Mouse (Mus musculus) heart, embryonic 14.5 days (tissue): ENCODE measurements around the gene Hoxb8. TPM values are rescaled to one million over a fixed set of nuclear protein-coding genes. Genes with fewer than 3 reads are reported as not detected.

ENCODE experiments used
- ATAC-seq: fragments of 200-750 bp; cut with Nextera tagmentation; 2 replicates; pipeline ENCODE4 v1.8.0; 2017; ENCODE audit warnings: low read depth, moderate TSS enrichment; ENCODE audit not compliant: insufficient number of reproducible peaks, insufficient read depth, low FRiP score
- H3K27ac ChIP-seq, 2 experiments: fragments of 200-500 bp in 1 of 2; fragments of 300-500 bp in 1 of 2; sonication (generic) in 1 of 2; replicated peaks in 1 of 2; 2 replicates each; pipeline ENCODE4 v1.5.1; 2012 to 2014; ENCODE audit warnings: low read depth in 2 of 2, low read length in 2 of 2, control low read depth in 1 of 2, mild to moderate bottlenecking in 1 of 2, mixed read lengths in 1 of 2; ENCODE audit not compliant: control insufficient read depth in 1 of 2, insufficient read depth in 1 of 2
- H3K27me3 ChIP-seq: fragments of 300-500 bp; sonication (generic); 2 replicates; pipeline ENCODE4 v1.6.1; 2014; ENCODE audit warnings: mild to moderate bottlenecking, low read length, control low read depth; ENCODE audit not compliant: control insufficient read depth, insufficient read depth
- H3K36me3 ChIP-seq: fragments of 300-500 bp; sonication (generic); 2 replicates; pipeline ENCODE4 v1.6.1; 2014; ENCODE audit warnings: mild to moderate bottlenecking, control low read depth, low read length, mixed read lengths; ENCODE audit not compliant: control insufficient read depth, insufficient read depth
- H3K4me1 ChIP-seq, 2 experiments: fragments of 200-500 bp in 1 of 2; fragments of 300-500 bp in 1 of 2; sonication (generic) in 1 of 2; 2 replicates each; pipeline ENCODE4 v1.6.1; 2012 to 2014; ENCODE audit warnings: low read length in 2 of 2, control low read depth in 1 of 2, mixed read lengths in 1 of 2; ENCODE audit not compliant: control insufficient read depth in 2 of 2, insufficient read depth in 2 of 2
- H3K4me2 ChIP-seq: fragments of 300-500 bp; sonication (generic); 2 replicates; pipeline ENCODE4 v1.6.1; 2014; ENCODE audit warnings: mild to moderate bottlenecking, low read length
- H3K4me3 ChIP-seq, 2 experiments: fragments of 200-500 bp in 1 of 2; fragments of 300-500 bp in 1 of 2; sonication (generic) in 1 of 2; 2 replicates each; pipeline ENCODE4 v1.5.1; 2012 to 2014; ENCODE audit warnings: low read length in 2 of 2, mild to moderate bottlenecking in 2 of 2, control low read depth in 1 of 2, low read depth in 1 of 2, moderate library complexity in 1 of 2; ENCODE audit not compliant: control insufficient read depth in 1 of 2, insufficient read depth in 1 of 2
- H3K9ac ChIP-seq: fragments of 300-500 bp; sonication (generic); 2 replicates; pipeline ENCODE4 v1.6.1; 2014; ENCODE audit warnings: mild to moderate bottlenecking, low read length
- H3K9me3 ChIP-seq: fragments of 300-500 bp; sonication (generic); 2 replicates; pipeline ENCODE4 v1.6.1; 2016; ENCODE audit warnings: low read length, control low read depth; ENCODE audit not compliant: control insufficient read depth
- WGBS: fragments of 180-500 bp; shearing (Covaris S2); extraction: QIAGEN DNeasy Blood & Tissue Kit; methylation state at CpG from one replicate; pipeline ENCODE4 v1.1.7; 2014; 5-methylcytosine and 5-hydroxymethylcytosine counted together
- polyA plus RNA-seq: library from polyadenylated mRNA; unstranded; fragments of >200 nt; fragmentation: Nextera tagmentation; extraction: Ambion mirVana; gene quantifications from 2 replicates; pipeline ENCODE4 v1.2.1, GENCODE M21; 2014

The Hoxb8 gene
- polyA plus RNA-seq, 1 experiment from 2014 or later, result not detected

DNA sequence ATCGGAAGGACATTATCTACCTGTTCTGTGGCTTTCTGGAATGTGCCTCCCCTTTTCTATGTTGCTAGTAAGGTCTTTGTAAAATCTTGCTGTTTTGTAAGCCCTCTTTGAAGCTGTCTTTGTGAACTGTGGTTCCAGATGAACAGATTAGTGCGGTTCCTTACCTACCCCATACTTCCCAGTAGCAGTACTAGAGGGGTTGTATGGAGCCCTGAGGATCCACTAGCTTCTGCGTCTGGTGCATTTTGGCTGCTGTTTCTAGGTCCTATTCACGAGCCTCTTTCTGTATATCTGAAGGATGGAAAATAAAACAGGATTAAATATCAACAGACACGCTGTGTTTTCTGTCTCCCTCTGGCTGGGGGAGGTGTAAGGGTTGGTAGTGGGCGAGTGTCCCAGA is 8.1 kb downstream of the Hoxb8 start:
- H3K4me1 ChIP-seq, result peaks cover 0 to 5% of the 10 kb centered on the region in 2 experiments; a peak in 1 of 4 replicates
- H3K9ac ChIP-seq, result no peak overlapping the region
- no peak overlapping the region for H3K27ac ChIP-seq
- no peak overlapping the region for H3K4me3 ChIP-seq
- no peaks in the 10 kb centered on the region for H3K9me3 ChIP-seq
- H3K4me2 ChIP-seq, result no peak overlapping the region
- ATAC-seq, result no peak
- H3K27me3 ChIP-seq, result peaks cover 99% of the 10 kb centered on the region
- H3K36me3 ChIP-seq, result no peaks in the 10 kb centered on the region
- 6% methylated on average over 6 of the region's 6 CpGs for WGBS

GRCm38 (mm10) chr11:96290705-96291355 is 9.1 kb downstream of the Hoxb8 start:
- Histone ChIP-seq H3K9me3 (no peaks in the 10 kb centered on the region), H3K4me3 (no peak overlapping the region), H3K36me3 (no peaks in the 10 kb centered on the region), H3K4me2 (no peak overlapping the region), H3K9ac (no peak overlapping the region), H3K4me1 (peaks cover 0 to 5% of the 10 kb centered on the region in 2 experiments; a peak in 1 of 4 replicates), H3K27ac (no peak overlapping the region), H3K27me3 (peaks cover 100% of the 10 kb centered on the region)
- no peak for ATAC-seq
- WGBS, result 6% methylated on average over 17 of the region's 17 CpGs

- no peak within 1 kb of the TSS for H3K4me2 ChIP-seq
These were observed 10.2 kb downstream of the Hoxb8 start, which contains the start of gene Hoxb6 for GRCm38 (mm10) chr11:96291681-96292564. TSS of gene Hoxb6 (plus strand) at chr11:96292476.

GRCm38 (mm10) chr11:96292565-96293301 is 11.0 kb downstream of the Hoxb8 start:
- peaks cover 100% of the 10 kb centered on the region for H3K27me3 ChIP-seq
- no peak for ATAC-seq
- no peak overlapping the region for H3K4me3 ChIP-seq
- no peak overlapping the region for H3K27ac ChIP-seq
- no peaks in the 10 kb centered on the region for H3K36me3 ChIP-seq
- no peak overlapping the region for H3K9ac ChIP-seq
- WGBS, result 1% methylated on average over 12 of the region's 12 CpGs
- no peak overlapping the region for H3K4me2 ChIP-seq
- no peaks in the 10 kb centered on the region for H3K4me1 ChIP-seq
- no peaks in the 10 kb centered on the region for H3K9me3 ChIP-seq

More at GRCm38 (mm10) chr11:96291681-96292564, 10.2 kb downstream of the Hoxb8 start, which contains the start of gene Hoxb6:
- WGBS, result 2% methylated on average over 22 of the region's 22 CpGs
- peaks cover 0 to under 1% of the 10 kb centered on the region in 2 experiments; a peak in 1 of 4 replicates for H3K4me1 ChIP-seq
- H3K27me3 ChIP-seq, result peaks cover 100% of the 10 kb centered on the region
- no peak within 1 kb of the TSS for H3K9ac ChIP-seq
- no peak within 1 kb of the TSS for H3K27ac ChIP-seq
- no peaks in the 10 kb centered on the region for H3K36me3 ChIP-seq
- no peak for ATAC-seq
- H3K4me3 ChIP-seq, result no peak within 1 kb of the TSS
- H3K9me3 ChIP-seq, result no peaks in the 10 kb centered on the region

DNA sequence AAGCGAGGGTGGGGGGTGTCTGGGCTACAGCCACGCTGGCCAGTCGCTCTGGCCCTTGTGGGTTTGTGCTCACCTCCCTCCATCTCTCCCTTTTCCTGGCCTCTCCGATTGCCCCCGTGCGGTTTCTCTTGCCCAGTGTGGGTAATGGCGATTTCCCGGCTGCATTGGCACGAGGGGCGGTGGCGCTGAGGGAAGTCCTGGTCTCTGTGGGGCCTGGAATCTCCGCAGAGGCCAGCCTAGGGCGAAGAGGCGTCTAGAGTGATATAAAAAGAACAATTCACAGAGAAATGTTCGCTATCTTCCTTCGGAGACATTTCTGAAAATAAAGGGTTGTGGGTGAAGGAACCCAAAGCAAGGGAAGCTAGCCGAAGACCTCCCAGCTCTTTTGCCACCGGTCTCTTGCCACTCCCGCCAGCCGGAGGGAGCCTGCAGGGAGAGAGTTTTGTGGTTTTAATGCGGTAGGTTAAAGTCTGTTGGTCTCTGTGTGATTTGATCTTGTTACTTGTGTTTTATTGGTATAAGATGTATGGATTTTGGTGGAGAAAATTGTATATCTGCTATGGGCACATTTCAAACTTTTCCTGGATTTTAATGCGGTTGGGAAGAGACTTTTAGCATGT is 11.7 kb downstream of the Hoxb8 start:
- Histone ChIP-seq H3K27me3 (peaks cover 100% of the 10 kb centered on the region), H3K9me3 (no peaks in the 10 kb centered on the region), H3K36me3 (no peaks in the 10 kb centered on the region), H3K27ac (no peak overlapping the region), H3K4me1 (no peaks in the 10 kb centered on the region), H3K4me2 (no peak overlapping the region), H3K4me3 (no peak overlapping the region), H3K9ac (no peak overlapping the region)
- ATAC-seq, result no peak
- WGBS, result 2% methylated on average over 22 of the region's 22 CpGs

DNA sequence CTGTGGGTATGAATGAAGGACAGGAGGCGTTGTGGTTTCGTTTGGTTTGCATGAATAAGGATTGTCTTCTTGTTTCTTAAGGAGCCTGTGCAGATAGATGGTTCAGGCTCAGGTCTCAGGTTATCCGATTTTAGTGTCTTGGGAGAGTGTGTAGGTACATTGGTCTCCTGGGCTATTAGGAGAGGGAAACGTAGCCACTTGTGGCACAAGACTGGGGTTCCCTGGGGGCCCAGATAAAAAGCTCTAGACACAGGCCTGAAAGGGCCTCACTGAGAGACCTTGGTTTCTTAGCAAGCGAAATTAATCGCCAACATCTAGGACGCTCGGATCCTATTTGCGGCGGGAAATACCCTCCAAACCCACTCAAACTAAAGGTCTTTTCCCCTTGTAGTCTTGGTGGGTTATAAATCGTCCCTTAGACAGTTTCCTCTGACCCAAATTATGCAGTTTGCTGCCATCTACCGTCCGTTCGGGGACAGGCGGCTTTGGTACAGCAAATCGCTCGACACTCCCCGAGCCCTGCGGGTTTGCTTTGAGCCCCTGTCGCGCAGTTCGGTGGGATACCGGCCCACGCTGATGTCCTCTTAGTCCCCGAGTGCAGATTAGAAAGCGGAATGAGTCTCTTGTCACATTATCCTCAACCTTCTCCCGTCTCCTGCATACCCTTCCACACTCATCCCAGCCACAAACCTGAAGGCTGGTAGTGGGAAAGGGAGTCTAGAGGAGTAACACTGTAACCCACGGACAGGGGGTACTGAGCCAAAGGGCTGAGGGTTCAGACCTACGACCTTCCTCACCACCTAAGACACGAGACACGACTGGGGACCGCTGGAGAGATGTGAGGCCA is 12.8 kb downstream of the Hoxb8 start:
- H3K4me2 ChIP-seq, result no peak overlapping the region
- under 1% methylated on average over 32 of the region's 32 CpGs for WGBS
- H3K9ac ChIP-seq, result no peak overlapping the region
- no peak overlapping the region for H3K4me3 ChIP-seq
- H3K36me3 ChIP-seq, result no peaks in the 10 kb centered on the region
- no peaks in the 10 kb centered on the region for H3K9me3 ChIP-seq
- no peak for ATAC-seq
- H3K27ac ChIP-seq, result no peak overlapping the region
- peaks cover 100% of the 10 kb centered on the region for H3K27me3 ChIP-seq
- 0 out of 4 replicates have a peak, but pooled peaks cover 0 to 2% of the 10 kb centered on the region in 2 experiments for H3K4me1 ChIP-seq
